Mouse (Mus musculus) urinary bladder, postnatal 14 days (tissue): ENCODE data around the gene Cyp3a44.
"Not testable (repeated sequence)": the region's sequence is repeated elsewhere in the genome, so short reads cannot be mapped to it uniquely, and the experiment has no call there.

Experiments
- DNase-seq: peaks from one replicate; pipeline ENCODE4 v3.0.0; 2021; ENCODE audit warnings: low spot score

Gene Cyp3a44

DNA sequence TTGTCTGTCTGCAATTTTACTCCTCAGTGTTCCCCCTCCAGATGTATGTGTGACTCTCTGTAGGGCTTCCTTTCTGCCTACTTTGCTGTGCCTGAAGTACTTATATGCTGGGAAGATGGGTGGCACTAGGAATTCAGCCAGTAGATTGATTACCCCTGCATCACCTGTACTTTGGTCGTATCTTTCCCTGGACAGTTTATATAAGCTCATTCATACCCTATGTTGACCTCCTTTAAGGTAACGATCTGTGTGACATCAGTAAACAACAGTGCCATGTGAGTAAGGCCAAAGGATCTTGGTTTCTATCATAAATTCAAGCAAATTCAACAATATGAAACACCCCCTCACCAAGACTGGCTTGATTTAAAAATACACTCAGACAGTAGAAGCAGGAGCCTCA, at the start of gene Cyp3a44:
TSS of gene Cyp3a44 (minus strand) at position 79 of the 400 bp plus-strand sequence.
- DNase-seq, result not testable (repeated sequence)

- not testable (repeated sequence) for DNase-seq
Observed at GRCm38 (mm10) chr5:145800229-145800628, 5.4 kb downstream of the Cyp3a44 start.

DNA sequence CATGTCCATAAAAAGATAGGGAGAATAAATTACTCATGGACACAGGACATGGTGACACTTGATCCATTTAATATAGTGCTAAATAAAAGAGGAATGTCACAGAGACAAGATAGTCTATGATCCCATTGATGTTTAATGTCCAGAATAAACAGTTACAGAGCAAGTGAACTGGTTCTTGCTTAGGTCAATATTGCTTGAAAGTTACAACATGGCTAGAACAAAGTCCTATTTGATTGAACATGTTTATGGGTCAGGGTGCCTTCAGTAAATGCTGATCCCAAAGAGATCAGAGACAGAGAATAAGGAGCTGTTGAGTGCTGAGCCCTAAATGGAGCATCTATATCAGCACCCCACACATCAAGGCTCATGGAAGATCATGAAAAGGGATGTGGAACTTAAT, 12.4 kb downstream of the Cyp3a44 start:
- not testable (repeated sequence) for DNase-seq

DNA sequence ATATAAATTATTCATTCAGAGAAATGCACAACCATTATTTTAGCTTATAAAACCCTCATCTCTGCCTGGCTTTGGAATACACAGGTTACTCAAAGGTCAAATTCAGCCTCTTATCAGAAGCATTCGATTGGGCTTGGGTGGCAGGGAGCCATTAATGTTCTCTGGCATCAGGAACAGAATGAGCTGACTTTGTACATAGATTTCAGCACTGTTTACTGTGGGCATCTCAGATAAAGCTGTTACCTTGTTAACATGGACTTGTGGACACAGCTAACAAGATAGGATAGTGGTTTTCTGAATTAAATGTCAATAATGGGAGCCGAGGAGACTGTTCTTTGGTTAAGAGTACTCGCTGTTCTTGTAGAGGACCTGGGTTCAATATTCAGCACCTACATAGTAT, 68.2 kb downstream of the Cyp3a44 start:
- DNase-seq, result not testable (repeated sequence)
